Mouse (Mus musculus): ENCODE results near the gene Phf7. TPM values are rescaled to one million over a fixed set of nuclear protein-coding genes. Genes with fewer than 3 reads are reported as not detected.

Gene Phf7
- polyA plus RNA-seq, 1 experiment from 2014 or later: 12.4 TPM

DNA sequence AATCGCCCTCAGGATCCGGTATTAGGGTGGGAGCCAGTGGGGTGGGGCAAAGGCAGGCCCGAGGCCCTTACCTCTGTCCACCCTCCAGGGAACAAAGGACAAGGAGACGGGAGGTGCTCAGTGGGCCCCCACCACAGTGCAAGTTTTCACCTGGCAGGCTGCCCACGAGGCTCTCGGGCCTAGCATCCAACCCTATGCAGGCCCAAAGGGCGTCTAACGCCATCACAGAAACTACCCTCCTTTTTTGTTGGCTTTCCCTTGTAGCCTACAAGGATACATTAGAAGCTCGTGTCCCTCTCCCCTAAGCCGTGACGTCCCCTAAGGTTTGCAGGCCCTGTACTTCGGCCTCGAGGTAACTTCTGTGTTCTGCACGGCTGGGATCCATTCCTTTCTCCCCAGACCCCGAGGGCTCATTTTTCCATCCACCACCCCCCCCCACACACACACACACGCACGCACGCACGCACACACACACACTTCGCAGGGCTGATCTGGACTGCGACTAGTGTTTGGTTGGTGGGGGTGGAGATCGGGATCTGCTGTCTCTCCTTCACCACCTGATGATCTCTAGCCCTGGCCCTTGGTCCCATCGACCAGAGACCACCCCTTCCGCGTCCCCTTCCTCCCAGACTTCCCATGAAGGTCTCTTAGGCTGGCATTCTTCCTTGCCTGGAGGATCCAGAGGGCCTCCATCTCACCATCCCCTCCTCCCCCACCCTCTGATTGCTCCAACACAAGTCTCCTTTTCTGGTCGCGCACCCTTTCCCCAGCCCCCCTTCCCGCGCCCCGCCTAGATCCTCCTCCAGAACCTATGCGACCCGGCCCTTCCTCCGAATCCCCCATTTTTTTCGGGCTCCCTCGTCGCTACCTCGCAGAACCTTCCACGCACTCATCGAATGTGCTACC lies 45.3 kb downstream of the Phf7 start:
- Histone ChIP-seq H3K4me2 (replicated peaks) (peak overlapping the region; percentile 71), H3K9ac (peak overlapping the region; percentile 87), H3K27ac (peak overlapping the region; percentile 59; the same call in 1 of the 2 replicates), H3K36me3 (peaks cover 35% of the 10 kb centered on the region), H3K4me1 (peaks cover 15% of the 10 kb centered on the region), H3K4me3 (peak overlapping the region; percentile 79), H3K27me3 (replicated peaks) (no peaks in the 10 kb centered on the region), H3K9me3 (no peaks in the 10 kb centered on the region)
- 1% methylated on average over 39 of the region's 39 CpGs for WGBS
- ATAC-seq (ENCODE audit: low FRiP score, low read depth): peak; percentile 68

DNA sequence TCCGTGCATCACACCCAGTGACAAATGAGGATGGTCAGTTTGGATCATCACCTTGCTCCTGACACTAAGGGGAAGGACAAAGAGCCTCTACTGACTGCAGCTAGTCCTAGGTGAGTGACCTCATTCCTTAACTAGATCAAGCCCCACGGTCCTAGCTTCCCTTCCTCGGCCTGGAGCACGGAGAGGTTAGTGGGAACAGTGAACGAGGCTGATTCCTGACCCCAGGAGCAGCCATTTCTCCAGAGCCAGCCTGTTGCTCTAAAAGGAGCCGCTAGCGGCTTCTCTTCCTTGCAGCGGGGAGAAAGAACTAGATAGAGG lies 45.9 kb downstream of the Phf7 start:
- Histone ChIP-seq H3K4me3 (peak overlapping the region; percentile 79), H3K36me3 (peaks cover 41% of the 10 kb centered on the region), H3K4me1 (peaks cover 15% of the 10 kb centered on the region), H3K27ac (peak overlapping the region; percentile 2; the same call in 1 of the 2 replicates), H3K27me3 (replicated peaks) (no peaks in the 10 kb centered on the region), H3K9me3 (no peaks in the 10 kb centered on the region), H3K9ac (peak overlapping the region; percentile 87), H3K4me2 (replicated peaks) (peak overlapping the region; percentile 71)
- ATAC-seq (ENCODE audit: low FRiP score, low read depth): no peak
- 33% methylated on average over 8 of the region's 8 CpGs for WGBS

- Histone ChIP-seq H3K9ac (peak overlapping the region; percentile 87), H3K27ac (no peak overlapping the region)
- WGBS: 83% methylated on average over 4 of the region's 4 CpGs
Observed at GRCm38 (mm10) chr14:31204844-31205243, 46.3 kb downstream of the Phf7 start.

DNA sequence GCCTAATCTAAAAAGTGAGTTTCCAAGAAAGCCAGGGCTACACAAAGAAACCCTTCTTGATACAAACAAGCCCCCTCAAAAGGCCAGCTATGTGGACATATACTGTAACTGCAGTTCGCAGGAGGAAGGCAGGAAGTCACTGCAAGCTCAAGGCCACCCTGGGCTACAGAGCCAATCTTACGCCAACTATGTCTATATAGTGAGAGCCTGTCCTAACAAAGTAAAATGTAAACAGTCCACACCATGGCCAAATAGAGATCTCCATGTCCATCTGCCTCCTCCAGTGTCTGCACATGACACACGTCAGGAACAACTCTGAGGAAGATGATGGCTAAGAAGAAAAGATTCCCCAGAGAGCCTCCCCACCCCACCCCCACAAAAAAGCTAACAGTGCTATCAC lies 51.1 kb downstream of the Phf7 start:
- H3K9ac ChIP-seq: no peak overlapping the region
- no peaks in the 10 kb centered on the region for H3K9me3 ChIP-seq
- no peak overlapping the region for H3K27ac ChIP-seq
- H3K27me3 ChIP-seq (replicated peaks): no peaks in the 10 kb centered on the region
- H3K36me3 ChIP-seq: peaks cover 82% of the 10 kb centered on the region
- ATAC-seq (ENCODE audit: low FRiP score, low read depth): no peak
- H3K4me2 ChIP-seq (replicated peaks): no peak overlapping the region
- 92% methylated on average over 3 of the region's 3 CpGs for WGBS
- peaks cover 10% of the 10 kb centered on the region for H3K4me1 ChIP-seq
- H3K4me3 ChIP-seq: no peak overlapping the region

More at GRCm38 (mm10) chr14:31204844-31205243, 46.3 kb downstream of the Phf7 start:
- Histone ChIP-seq H3K9me3 (no peaks in the 10 kb centered on the region), H3K4me3 (peak overlapping the region; percentile 79), H3K4me2 (replicated peaks) (peak overlapping the region; percentile 71), H3K36me3 (peaks cover 44% of the 10 kb centered on the region), H3K4me1 (peaks cover 15% of the 10 kb centered on the region), H3K27me3 (replicated peaks) (no peaks in the 10 kb centered on the region)
- no peak for ATAC-seq (ENCODE audit: low FRiP score, low read depth)

DNA sequence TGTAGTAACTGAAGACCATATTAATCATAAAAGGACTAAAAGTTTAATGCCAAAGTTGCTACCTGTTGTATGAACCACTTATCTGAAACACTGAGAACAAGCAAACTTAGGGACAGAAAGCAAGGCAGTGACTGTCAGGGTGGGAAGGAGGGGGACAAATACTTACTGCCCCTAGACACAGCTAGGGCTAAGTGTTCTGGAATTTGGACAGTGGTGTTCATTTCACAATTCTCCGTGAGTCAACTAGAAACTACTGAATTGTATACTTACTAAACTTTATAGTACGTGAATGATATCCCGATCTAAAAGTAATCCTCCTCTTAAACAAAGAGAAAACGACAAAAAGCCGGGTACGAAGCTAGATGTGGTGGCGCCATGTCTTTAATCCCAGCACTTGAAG lies 51.5 kb downstream of the Phf7 start:
- no peak overlapping the region for H3K4me2 ChIP-seq (replicated peaks)
- no peak for ATAC-seq (ENCODE audit: low FRiP score, low read depth)
- H3K27me3 ChIP-seq (replicated peaks): no peaks in the 10 kb centered on the region
- H3K4me3 ChIP-seq: no peak overlapping the region
- no peaks in the 10 kb centered on the region for H3K9me3 ChIP-seq
- 96% methylated on average over 7 of the region's 7 CpGs for WGBS
- no peak overlapping the region for H3K27ac ChIP-seq
- H3K9ac ChIP-seq: no peak overlapping the region
- H3K4me1 ChIP-seq: peaks cover 5% of the 10 kb centered on the region
- peaks cover 86% of the 10 kb centered on the region for H3K36me3 ChIP-seq

- H3K9ac ChIP-seq: no peak overlapping the region
- WGBS: 77% methylated on average over 16 of the region's 16 CpGs
- no peak overlapping the region for H3K4me3 ChIP-seq
- H3K36me3 ChIP-seq: peaks cover 83% of the 10 kb centered on the region
- H3K4me2 ChIP-seq (replicated peaks): no peak overlapping the region
- no peak overlapping the region for H3K27ac ChIP-seq
- no peaks in the 10 kb centered on the region for H3K4me1 ChIP-seq
- H3K9me3 ChIP-seq: no peaks in the 10 kb centered on the region
- ATAC-seq (ENCODE audit: low FRiP score, low read depth): no peak
- H3K27me3 ChIP-seq (replicated peaks): no peaks in the 10 kb centered on the region
Observed at GRCm38 (mm10) chr14:31197547-31198516, 53.3 kb downstream of the Phf7 start.

DNA sequence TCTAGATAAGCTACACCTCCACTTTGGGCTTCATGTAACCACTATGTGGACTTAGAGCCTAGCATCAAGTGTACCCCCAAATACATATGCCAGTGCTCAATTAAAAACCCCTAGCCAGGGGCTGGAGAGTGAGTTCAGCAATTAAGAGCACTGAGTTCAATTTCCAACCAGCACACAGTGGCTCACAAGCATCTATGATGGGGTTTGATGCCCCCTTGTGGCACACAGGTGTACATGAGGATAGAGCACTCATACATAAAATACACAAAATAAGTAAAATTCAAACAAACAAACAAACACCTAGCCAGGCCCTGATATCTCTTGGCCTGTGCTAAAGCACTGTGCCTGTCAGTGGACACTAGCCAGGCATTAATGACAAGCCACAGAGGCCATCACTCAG lies 55.1 kb downstream of the Phf7 start:
- Histone ChIP-seq H3K4me1 (no peaks in the 10 kb centered on the region), H3K27ac (no peak overlapping the region), H3K4me3 (no peak overlapping the region), H3K4me2 (replicated peaks) (no peak overlapping the region), H3K9ac (no peak overlapping the region), H3K9me3 (no peaks in the 10 kb centered on the region), H3K36me3 (peaks cover 83% of the 10 kb centered on the region), H3K27me3 (replicated peaks) (no peaks in the 10 kb centered on the region)
- ATAC-seq (ENCODE audit: low FRiP score, low read depth): no peak

DNA sequence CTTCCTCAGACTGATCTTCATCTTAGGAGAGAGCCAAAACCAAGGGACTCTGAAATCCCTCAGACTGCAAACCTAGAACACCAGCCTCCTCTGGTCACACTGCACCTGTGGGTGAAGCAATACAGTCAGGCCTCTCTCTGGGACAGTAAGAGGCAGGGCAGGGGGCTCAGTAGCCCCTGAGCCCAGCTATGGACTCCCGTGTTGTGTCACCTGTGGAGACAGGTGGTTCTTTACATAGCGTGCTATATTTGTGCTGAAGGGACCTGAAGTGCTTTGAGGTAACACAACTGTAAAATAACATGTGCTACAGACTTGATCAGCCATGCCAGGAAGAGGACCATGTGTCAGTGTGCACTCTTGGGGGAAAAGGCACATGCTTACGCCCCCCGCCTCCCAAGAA lies 55.6 kb downstream of the Phf7 start:
- Histone ChIP-seq H3K9me3 (no peaks in the 10 kb centered on the region), H3K4me1 (no peaks in the 10 kb centered on the region), H3K27ac (no peak overlapping the region), H3K4me3 (no peak overlapping the region), H3K9ac (no peak overlapping the region), H3K4me2 (replicated peaks) (no peak overlapping the region), H3K36me3 (peaks cover 83% of the 10 kb centered on the region), H3K27me3 (replicated peaks) (no peaks in the 10 kb centered on the region)
- ATAC-seq (ENCODE audit: low FRiP score, low read depth): no peak
- 94% methylated on average over 4 of the region's 4 CpGs for whole genome bisulfite sequencing

DNA sequence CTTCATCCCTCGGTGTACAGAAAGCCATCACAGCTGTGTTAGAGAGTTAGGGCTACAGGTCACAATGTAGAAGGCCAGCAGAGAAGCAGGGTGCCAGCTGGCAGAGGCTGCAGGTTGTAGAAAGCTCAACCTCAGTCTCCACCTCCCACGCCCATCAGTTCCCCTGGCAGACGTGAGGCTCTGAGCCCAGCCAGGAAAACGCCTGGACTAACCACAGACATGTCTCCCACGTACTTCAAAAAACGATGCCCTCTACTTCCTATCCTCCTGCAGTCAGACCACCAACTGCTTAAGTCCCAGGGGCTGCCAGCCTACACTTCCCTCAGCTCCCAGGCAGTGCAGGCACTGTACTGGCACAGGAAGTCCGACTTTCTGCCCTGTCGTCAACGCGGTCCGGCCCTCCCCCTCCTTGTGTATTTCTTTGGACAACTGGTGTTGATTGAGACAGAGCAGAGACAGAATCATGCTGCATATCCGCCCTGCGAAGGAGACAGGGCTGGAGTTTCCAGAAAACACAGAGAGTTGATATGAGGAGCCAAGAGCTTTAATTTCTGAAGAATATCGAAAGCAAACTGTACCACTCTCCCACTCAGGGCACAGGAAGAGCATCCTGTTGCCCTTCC lies 56.1 kb downstream of the Phf7 start:
- Histone ChIP-seq H3K4me2 (replicated peaks) (no peak overlapping the region), H3K9me3 (no peaks in the 10 kb centered on the region), H3K27ac (no peak overlapping the region), H3K4me3 (no peak overlapping the region), H3K4me1 (no peaks in the 10 kb centered on the region), H3K27me3 (replicated peaks) (no peaks in the 10 kb centered on the region), H3K9ac (no peak overlapping the region), H3K36me3 (peaks cover 83% of the 10 kb centered on the region)
- no peak for ATAC-seq (ENCODE audit: low FRiP score, low read depth)
- 91% methylated on average over 14 of the region's 14 CpGs for WGBS

DNA sequence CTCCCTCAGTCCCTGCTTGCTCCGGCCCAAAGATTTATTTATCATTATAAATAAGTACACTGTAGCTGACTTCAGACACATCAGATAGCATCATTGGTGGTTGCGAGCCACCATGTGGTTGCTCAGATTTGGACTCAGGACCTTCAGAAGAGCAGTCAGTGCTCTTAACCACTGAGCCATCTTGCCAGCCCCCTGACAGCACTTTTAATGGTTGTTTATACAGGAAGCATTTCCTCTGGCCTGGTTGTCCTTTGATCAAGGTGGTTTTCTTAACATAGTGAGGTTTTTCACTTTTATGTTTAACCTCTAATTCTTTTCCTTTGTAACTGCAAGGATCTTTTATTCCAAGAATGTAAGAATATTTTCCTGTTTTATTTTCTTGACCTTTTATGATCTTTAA lies 56.7 kb downstream of the Phf7 start:
- H3K36me3 ChIP-seq: peaks cover 84% of the 10 kb centered on the region

GRCm38 (mm10) chr14:31193791-31194190 lies 57.3 kb downstream of the Phf7 start:
- H3K36me3 ChIP-seq: peaks cover 84% of the 10 kb centered on the region

More for the DNA sequence above, 56.7 kb downstream of the Phf7 start:
- Histone ChIP-seq H3K4me2 (replicated peaks) (no peak overlapping the region), H3K27ac (no peak overlapping the region), H3K27me3 (replicated peaks) (no peaks in the 10 kb centered on the region), H3K4me1 (no peaks in the 10 kb centered on the region), H3K4me3 (no peak overlapping the region), H3K9me3 (no peaks in the 10 kb centered on the region), H3K9ac (no peak overlapping the region)
- ATAC-seq (ENCODE audit: low FRiP score, low read depth): no peak
- WGBS: 90% methylated on average over 2 of the region's 2 CpGs

GRCm38 (mm10) chr14:31191936-31192335 lies 59.2 kb downstream of the Phf7 start:
- Histone ChIP-seq H3K9ac (no peak overlapping the region), H3K27me3 (replicated peaks) (no peaks in the 10 kb centered on the region), H3K4me2 (replicated peaks) (no peak overlapping the region), H3K4me3 (no peak overlapping the region), H3K27ac (no peak overlapping the region), H3K9me3 (no peaks in the 10 kb centered on the region), H3K4me1 (peaks cover 4% of the 10 kb centered on the region; the same call in 1 of the 2 replicates), H3K36me3 (peaks cover 92% of the 10 kb centered on the region)
- WGBS: 84% methylated on average over 2 of the region's 2 CpGs
- no peak for ATAC-seq (ENCODE audit: low FRiP score, low read depth)

More at GRCm38 (mm10) chr14:31193791-31194190, 57.3 kb downstream of the Phf7 start:
- no peaks in the 10 kb centered on the region for H3K27me3 ChIP-seq (replicated peaks)
- H3K9ac ChIP-seq: no peak overlapping the region
- H3K4me2 ChIP-seq (replicated peaks): no peak overlapping the region
- WGBS: 90% methylated on average over 7 of the region's 7 CpGs
- no peaks in the 10 kb centered on the region for H3K9me3 ChIP-seq
- ATAC-seq (ENCODE audit: low FRiP score, low read depth): no peak
- H3K4me1 ChIP-seq: peaks cover 4% of the 10 kb centered on the region; the same call in 1 of the 2 replicates
- H3K27ac ChIP-seq: no peak overlapping the region
- no peak overlapping the region for H3K4me3 ChIP-seq

Measured in neural tube, embryonic 12.5 days (tissue).